Mouse (Mus musculus) erythroblast, adult 5-6 weeks (primary cell): ENCODE data around the gene Wdfy3. TPM values are rescaled to one million over a fixed set of nuclear protein-coding genes. Genes with fewer than 3 reads are reported as not detected.
"Not testable (repeated sequence)": the region's sequence is repeated elsewhere in the genome, so short reads cannot be mapped to it uniquely, and the experiment has no call there.

ENCODE experiments used
- ATAC-seq: replicated peaks from 2 replicates; pipeline ENCODE4 v1.8.0; 2016; ENCODE audit warnings: moderate number of reproducible peaks, mild to moderate bottlenecking, moderate TSS enrichment, inconsistent platforms; ENCODE audit not compliant: poor library complexity, low FRiP score, severe bottlenecking
- total RNA-seq, 2 experiments: library from RNA; stranded (forward) in 1 of 2; stranded (reverse) in 1 of 2; fragments of 150-400 nt in 1 of 2; fragments of 200-764, 138-1000 nt in 1 of 2; gene quantifications; 2 replicates each; pipeline versions ENCODE4 v1.2.3 to v1.2.4; 2015 to 2017; ENCODE audit warnings: low replicate concordance in 2 of 2

Wdfy3 gene
- total RNA-seq, 2 experiments from 2014 or later = 5.4 to 7.4 TPM

DNA sequence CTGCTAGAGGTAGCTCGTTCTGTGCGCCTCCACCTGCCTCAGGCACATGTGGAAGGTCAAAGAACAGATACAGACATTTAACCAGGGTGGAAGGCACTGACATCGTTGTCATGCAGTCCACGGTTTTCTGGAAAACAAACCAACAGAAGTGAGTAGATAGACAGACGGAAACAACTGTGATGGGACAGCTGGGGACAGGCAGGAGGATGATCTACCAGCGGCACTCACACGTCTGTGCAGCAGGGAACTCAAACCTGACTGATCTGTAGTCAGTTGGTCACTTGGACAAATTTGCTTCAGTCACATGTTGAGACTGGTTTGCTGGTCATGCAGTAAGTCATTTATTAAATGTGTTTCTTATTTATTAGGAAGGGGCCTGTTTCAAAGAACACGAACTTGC lies 112.3 kb downstream of the Wdfy3 start:
- no peak for ATAC-seq

DNA sequence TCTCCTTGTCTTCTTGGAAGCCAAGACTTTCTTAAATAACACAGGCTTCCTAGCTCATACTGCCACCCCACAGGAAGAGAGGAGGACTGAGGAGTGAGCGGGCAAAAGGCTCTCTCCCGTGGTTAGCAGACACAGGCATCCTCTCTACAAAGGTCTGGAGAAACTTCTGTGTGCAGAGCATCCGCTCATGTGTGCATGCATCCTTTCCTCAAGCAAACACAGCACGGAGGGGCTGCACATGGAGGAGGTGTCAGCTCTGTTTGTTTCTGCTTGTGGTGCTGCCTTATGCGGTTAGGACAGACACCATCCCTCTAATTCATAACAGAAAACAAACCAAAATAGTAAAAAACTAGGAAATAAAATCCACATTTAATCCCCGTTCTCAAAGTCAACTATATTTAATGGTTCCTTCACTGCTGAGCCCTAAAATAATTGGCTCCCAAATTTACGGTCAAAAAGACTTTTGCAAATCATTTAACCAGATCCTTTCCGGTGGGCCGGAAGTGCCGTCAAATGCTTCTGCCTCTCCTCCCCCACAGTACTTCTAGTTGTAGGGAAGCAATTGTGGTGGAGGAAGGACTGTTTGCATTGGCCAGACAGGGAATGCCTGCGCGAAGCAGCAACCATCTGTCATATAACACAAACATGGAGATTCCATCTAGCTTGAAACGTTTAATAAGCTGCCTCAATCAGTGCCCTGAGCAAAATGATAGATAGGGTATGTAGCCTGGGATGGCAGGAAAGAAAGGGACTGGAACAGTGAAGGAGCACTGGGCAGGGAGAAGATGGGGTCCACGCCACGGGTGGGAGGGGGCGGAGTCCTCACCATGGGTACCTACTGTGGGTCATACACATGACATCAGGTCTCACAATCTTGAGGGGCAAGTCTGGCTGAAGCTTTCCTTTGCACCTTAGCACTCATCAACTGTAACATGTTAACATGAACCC lies 115.1 kb downstream of the Wdfy3 start:
- no peak for ATAC-seq

DNA sequence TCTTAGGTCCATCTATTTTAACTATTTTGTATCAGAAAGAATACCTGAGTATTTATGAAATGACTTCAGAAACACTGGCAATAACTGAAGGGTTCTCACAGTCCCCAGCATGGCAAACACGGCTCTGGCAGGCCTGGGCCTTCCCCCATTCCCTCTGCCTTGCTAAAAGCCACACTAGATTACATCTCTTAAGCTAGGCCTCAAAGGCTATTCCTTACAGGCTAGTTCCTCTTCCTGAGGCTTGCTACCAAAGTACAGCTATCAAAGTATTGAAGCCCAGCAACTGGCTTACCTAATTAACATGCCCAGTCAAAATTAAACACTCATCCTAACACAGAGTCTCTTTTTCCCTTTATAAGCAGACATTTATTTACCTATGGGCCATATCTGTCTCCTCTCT lies 117.8 kb downstream of the Wdfy3 start:
- no peak for ATAC-seq

DNA sequence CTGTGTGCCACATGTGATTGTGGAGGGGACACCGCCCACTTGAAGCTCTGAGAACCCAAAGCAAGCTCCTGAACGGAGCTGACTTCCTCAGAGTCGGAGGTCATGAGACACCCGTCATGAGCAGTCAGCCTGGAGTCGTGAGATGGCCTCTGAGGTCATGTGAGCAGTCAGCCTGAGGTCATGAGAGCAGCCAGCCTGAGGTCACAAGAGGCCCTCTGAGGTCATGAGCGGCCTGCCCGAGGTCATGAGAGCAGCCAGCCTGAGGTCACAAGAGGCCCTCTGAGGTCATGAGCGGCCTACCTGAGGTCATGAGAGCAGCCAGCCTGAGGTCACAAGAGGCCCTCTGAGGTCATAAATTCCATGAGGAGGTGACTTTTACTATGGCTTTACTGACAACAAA lies 120.4 kb downstream of the Wdfy3 start:
- no peak for ATAC-seq

DNA sequence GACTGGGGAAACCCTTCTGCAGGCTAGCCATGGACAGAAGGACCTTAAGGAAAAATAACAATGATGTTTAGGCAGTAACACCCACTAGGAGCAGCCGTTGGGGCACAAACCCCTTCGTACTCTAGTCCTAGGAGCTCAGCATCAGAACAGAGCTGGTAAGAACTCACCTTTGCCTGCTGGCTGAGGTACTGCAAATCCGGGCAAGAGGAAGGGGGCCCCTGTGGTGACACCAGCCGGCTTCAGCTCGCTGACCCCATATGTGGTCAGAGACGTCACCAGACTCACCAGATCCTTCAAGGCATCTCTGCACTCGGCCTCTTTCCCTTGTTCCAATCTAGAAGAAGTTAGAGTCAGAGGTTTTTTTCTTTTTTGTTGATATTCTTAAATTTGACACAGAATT lies 121.1 kb downstream of the Wdfy3 start:
- ATAC-seq = no peak

DNA sequence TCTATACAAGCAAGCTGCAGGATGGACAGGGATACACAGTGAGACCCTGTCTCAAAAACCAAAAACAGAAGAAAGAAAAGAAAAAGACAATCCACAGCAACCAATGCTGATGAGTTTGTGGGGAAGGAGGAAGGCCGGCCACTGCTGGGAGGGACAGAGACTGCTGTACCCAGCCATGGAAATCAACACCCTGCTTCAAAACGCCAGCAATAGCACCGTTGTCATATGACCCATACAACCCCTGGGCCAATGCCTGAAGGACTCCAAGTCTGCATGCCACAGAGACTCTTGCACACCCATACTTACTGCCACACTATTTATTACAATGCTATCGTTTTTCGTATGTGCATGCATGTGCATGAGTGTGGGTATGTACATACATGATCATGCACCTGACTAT lies 124.0 kb downstream of the Wdfy3 start:
- ATAC-seq = no peak

DNA sequence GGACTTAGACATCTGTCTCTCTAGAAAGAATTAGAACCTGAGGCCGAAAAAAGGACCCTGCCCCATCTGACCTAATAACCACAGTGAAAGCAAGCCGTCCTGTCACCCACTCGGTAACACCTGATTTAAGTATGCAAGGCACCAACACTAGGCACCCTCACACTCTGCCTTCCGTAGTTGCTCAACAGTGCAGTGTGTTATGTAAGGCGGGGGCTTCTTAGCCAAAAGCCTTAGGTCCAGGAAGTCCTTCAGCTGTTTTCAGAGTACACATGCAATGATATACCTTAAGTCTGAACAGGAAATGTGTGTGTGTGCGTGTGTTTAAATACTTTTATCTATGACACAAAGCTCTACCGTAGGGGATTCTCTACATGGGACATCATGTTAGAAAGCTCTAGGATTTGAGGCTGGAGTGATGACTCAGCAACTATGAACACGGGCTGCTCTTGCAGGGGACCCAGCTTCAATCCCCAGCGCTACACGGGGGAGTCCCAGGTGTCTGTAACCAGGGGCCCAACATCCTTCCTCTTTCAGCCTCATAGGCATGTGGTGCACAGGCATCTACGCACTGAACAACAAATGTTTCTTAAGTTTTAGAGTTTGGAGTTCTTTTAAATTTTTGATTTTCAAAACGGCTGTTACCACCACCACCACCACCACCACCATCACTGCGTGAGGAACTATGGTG lies 131.7 kb downstream of the Wdfy3 start:
- no peak for ATAC-seq

DNA sequence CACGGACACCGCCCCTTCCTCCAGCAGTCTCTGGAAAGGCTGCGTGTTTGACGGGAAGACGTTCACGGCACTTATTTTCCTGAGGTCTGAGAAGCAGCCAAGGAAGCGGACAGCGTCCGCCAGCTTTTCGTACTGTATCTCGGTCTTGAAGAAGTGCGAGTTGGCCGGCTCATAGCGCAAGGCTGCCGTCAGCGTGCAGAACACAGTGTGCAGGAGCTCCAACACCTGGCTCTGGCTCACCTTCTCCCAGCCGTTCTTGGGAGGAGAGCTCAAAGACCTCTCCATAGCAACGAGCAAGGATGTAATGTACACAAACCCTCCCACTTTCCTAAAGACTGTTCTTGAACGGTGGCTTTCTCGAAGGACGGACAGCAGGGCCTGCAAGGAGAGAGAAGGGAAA lies 132.4 kb downstream of the Wdfy3 start:
- no peak for ATAC-seq

DNA sequence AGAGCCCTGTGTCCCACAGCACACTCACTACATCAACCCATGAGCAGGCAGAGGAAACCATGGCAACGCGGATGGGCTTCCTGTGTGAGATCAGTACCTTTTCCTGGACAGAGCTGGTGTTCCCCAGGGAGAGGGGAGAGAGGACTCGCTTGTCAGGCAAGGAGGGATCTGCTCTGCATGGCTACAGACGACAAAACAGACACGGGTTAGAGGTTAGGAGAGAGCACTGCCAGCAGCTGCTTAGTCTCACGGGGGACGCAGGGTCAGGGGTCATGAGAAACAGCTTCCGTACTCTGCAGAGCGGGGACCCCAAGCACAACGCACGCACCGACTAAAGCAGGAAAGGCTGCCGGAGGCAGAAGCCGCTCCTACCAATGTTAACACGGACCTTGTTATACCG lies 133.8 kb downstream of the Wdfy3 start:
- no peak for ATAC-seq

DNA sequence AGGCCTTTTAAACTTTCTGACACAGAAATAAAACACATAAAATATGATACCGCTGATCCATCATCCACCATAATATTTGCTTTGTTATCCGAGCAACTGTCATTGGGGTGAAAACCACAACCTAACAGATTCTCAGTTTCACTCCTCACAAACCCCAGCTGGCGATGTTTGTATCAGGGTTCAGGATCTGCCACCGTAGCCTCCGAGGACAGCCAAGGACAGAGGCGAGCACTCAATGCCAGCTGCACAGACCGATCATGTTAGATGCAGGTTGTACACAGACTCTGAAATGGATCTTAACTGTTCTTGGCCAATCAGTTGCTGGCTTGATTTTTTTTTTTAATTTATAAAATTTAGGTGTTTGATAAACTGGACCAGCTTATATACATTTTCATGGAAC lies 135.1 kb downstream of the Wdfy3 start:
- ATAC-seq = no peak

DNA sequence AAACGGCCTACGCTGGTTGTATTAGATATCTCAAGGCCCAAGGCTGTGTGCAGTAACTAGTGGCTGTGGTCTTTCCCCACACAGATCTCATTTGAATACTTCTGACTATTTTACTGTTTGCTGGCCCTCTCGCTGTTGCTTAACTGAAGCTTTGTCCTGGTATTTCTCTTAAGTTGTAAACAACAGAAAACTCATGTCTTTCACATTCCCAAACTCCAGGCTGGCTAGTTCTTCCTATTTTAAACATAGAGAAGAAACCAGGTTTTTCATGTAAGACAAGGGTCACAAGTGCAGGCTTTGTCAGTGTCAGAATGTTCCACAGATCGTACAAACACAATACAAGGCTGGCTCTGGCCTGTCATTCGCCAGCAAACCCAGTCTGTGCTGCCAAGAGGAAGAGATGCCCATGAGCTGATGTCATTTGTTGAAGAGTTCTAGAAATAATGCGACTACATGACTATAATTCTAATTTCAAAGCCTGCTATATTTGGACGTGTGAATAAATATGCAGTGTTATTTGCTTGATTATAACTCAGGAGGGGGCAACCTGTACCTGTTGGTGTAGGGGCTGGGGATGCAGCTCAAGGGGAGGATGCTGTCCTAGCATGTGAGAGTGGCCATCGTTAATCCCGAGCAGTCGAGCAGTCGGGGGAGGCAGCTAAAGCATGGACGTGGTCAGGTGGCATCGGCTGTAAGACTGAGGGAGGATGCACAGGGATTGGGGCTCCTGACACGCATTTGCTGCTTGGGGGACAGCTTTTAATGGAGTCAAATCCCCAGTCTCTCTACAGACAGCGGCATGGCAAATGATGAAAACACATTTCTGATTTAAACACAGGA lies 136.5 kb downstream of the Wdfy3 start:
- no peak for ATAC-seq

DNA sequence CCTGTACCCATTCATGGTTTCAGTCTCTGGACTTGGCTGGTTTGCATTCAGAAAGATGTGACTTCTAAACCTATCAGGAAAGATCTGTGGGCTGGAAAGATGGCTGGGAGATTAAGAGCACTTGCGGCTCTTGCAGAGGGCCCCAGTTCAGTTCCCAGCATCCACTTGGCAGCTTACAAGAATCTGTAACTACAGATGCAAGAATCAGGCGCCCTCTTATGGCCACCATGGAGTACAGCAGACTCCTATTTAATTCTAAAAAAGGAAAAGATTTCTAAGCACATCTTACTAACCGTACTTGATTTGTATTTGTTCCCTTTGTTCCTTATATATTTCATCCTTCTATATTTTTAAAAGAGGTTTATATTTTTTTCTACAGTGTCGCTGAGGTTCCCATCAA lies 137.7 kb downstream of the Wdfy3 start:
- no peak for ATAC-seq

DNA sequence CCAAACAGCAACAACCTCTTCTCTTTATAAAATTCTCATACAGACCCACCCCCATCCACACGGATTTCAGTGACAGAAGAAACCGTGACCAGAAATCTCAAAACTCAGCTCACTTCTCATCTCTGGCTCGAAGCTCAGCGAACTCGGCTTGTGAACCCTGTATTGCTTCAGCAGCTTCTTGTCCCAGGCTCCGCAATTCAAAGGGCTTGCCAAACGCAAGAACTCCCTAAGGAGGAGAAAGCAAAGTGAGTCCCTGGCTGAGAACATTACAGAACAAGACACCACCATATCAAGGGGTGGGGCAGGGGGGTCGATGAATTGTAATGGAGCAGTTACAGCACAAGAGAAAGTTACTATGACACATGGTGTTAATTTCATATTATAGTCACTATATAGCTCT lies 143.4 kb downstream of the Wdfy3 start:
- ATAC-seq = no peak

DNA sequence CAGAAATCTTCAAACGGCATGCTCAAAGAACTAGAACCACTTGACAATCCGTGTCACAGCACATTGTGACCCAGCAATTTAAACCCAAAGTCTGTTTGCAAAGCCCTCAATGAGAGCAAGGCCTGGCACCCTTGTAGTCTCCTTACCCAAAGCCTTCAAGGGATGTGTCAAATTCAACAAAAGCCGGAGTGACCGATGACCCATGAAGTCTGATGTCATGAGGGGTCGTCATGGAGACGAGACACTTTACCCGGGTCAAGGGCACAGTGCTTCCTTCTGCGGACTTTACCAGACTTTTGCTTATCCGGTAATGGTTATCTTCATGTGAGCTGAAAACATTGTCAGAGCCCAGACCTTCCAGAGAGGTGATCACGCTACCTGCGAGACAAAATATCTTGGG lies 146.0 kb downstream of the Wdfy3 start:
- no peak for ATAC-seq

DNA sequence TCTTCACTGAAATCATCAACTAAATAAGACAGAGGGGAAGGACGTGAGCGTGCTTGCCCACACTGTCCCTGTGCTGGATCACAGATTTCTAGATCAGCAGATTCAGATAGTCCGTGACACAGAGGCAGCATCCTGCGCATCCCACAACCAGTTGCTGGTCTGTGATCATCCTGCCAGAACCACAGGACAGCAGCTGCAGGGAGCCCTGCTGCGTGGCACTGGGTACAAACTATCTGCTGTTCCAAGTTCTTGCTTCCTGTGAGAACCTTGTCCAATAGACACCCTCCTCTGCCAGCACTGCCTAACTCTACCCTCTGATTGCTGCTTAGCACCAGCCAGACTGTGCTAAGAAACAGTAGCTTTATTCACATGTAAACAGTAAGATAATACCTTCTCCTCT lies 150.2 kb downstream of the Wdfy3 start:
- no peak for ATAC-seq

DNA sequence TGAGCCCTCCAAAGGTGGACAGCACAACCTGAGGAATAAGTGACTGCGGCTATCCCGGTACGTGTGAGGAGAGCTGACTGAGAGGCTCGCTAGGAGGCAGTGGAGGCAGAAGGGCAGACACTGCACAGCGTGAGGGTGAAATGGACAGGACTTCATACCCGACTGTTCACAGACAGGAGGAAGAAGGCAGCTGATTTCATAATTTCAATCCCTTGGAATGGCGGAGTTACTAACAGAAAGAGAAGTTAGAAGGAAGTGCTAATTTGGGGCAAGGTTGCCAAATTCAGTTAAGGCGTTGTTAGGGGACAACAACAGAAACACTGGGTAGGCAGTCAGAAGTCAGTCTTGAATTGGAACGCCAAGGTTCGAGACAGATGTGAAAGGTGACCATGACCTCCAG lies 160.3 kb downstream of the Wdfy3 start:
- ATAC-seq = no peak

DNA sequence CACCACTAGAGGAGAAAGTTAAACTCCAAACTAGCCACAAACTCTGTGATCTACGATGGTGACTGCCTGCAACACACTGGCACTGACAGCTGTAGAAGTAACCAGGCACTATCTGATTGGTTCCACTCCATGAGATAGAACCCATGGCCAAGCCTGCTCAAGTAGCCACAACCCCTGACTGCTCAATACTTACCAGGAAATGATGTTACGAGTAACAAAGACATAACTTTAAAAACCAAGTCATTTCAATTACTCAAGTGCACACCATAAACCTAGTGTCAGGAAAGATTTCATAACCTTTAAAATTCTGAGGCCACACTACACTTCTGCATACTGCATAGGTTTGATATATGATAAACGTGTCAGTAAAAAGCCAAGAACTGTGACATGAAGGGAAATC lies 164.1 kb downstream of the Wdfy3 start:
- ATAC-seq = no peak

DNA sequence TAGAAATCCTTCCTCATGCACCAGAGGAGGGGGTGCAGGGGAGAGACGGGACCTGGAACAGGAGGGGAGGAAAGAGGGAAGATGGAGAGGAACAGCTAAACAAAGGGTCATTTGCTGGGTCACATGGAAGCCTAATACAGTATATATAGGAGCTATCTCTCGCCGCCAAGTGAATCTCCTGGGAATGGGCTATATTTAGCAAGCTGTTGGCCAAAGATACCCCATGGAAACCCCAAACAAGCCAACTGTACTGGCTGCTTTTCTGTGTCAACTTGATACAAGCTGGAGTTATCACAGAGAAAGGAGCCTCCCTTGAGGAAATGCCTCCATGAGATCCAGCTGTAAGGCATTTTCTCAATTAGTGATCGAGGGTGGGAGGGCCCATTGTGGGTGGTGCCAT lies 164.9 kb downstream of the Wdfy3 start:
- not testable (repeated sequence) for ATAC-seq

DNA sequence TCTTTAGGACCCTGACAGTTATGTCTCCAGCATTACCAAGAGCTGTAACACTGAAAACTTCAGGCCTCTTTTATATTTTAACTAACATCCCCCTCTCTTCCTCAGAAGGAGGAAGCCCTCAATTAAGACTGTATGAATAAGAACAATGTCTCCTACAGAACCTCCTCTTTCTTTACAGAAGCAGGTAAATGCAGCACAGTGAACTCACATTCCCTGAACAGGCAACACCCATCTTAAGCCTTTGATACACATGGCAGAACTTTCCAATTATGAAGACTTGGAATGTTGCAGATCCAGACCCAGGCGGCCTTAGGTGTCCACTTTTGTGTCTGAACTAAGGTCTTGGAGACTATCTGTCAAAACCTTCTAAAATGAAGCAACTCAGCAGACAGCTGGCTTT lies 167.0 kb downstream of the Wdfy3 start:
- no peak for ATAC-seq

DNA sequence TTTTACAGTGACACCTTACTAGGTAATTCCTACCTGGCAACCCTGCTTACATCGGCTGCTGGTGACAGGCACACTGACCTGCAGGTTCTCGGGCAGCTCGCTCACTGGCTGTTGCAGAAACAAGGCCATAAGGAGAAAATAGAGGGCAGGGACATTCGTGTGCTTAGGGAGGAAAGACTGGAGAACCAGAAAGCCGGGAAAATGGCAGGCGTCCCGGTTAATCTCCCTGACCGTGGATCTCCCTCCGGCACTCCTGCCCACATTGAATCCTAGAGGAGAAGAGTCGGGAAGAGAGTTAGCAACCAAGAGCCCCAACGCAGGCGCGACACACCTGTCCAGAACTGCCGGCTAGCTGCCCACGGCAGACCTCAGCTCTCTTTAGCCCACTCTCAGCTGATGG lies 169.7 kb downstream of the Wdfy3 start:
- ATAC-seq = no peak

DNA sequence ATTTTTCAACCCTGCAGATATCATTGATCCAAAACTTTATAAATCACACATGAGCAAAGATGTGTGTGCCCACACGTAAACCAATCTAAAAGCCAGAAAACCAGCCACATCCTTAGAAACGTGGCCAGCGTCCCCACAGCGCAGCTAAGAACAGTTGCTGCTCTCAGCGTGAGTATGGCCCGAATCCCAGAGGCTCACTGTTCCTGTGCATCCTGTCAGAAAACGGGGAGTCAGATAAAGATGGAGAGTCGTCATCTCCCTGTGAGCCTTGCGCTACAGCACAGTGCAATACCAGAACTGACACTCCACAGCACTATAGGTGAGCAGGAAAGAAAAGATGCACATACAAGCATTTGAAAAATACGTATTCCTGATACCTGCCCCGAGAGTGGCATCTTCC lies 172.9 kb downstream of the Wdfy3 start:
- no peak for ATAC-seq
